In genomic region chr4:106562837-106563790, GRCm38 (mm10) we compare ENCODE assay signal across 8 mouse cellular contexts. TPM values are rescaled to one million over a fixed set of nuclear protein-coding genes. Genes with fewer than 3 reads are reported as not detected.
DNase-seq lines count a peak whose midpoint lies in the region; ATAC-seq and TF ChIP-seq lines count a peak whose summit lies in the region.

No protein-coding gene starts in this region.

- H3K9ac ChIP-seq in heart, embryonic 14.5 days (ENCODE audit: low read length): no peak overlapping the region
- peak overlapping the region; percentile 64; the same call in 1 of the 2 replicates for H3K9ac ChIP-seq in forebrain, postnatal 0 days
- H3K9ac ChIP-seq in neural tube, embryonic 12.5 days: peak overlapping the region; percentile 88

- peaks cover 39% of the 10 kb centered on the region for H3K36me3 ChIP-seq in heart, embryonic 14.5 days (ENCODE audit: control insufficient read depth, insufficient read depth, low read length)
- peaks cover 26% of the 10 kb centered on the region for H3K36me3 ChIP-seq in forebrain, postnatal 0 days (ENCODE audit: insufficient read depth)
- peaks cover 55% of the 10 kb centered on the region for H3K36me3 ChIP-seq in limb, embryonic 10.5 days
- peaks cover 41% of the 10 kb centered on the region for H3K36me3 ChIP-seq in neural tube, embryonic 12.5 days

- 64% methylated on average over 9 of the region's 9 CpGs for WGBS in heart, embryonic 14.5 days
- WGBS in forebrain, postnatal 0 days: 49% methylated on average over 9 of the region's 9 CpGs
- WGBS in limb, embryonic 10.5 days: 71% methylated on average over 9 of the region's 9 CpGs
- WGBS in neural tube, embryonic 12.5 days: 64% methylated on average over 9 of the region's 9 CpGs

- ATAC-seq in heart, embryonic 14.5 days (ENCODE audit: insufficient number of reproducible peaks, insufficient read depth, low FRiP score, low read depth): no peak
- ATAC-seq in forebrain, postnatal 0 days: no peak
- ATAC-seq in neural tube, embryonic 12.5 days (ENCODE audit: low FRiP score, low read depth): no peak

- no peaks in the 10 kb centered on the region for H3K27me3 ChIP-seq in heart, embryonic 14.5 days (ENCODE audit: control insufficient read depth, insufficient read depth, low read length)
- H3K27me3 ChIP-seq in forebrain, postnatal 0 days (ENCODE audit: insufficient read depth, low read length): no peaks in the 10 kb centered on the region
- H3K27me3 ChIP-seq in limb, embryonic 10.5 days (ENCODE audit: low read depth, poor library complexity, severe bottlenecking): no peaks in the 10 kb centered on the region
- H3K27me3 ChIP-seq in neural tube, embryonic 12.5 days (replicated peaks): no peaks in the 10 kb centered on the region

- no peaks in the 10 kb centered on the region for H3K9me3 ChIP-seq in heart, embryonic 14.5 days (ENCODE audit: control insufficient read depth, low read length)
- H3K9me3 ChIP-seq in forebrain, postnatal 0 days (ENCODE audit: low read length): no peaks in the 10 kb centered on the region
- H3K9me3 ChIP-seq in limb, embryonic 10.5 days (replicated peaks): no peaks in the 10 kb centered on the region
- H3K9me3 ChIP-seq in neural tube, embryonic 12.5 days: no peaks in the 10 kb centered on the region

- peaks cover 8 to 25% of the 10 kb centered on the region in 2 experiments; a peak in 3 of 4 replicates for H3K4me1 ChIP-seq in heart, embryonic 14.5 days (ENCODE audit: control insufficient read depth in 2 of 2, insufficient read depth in 2 of 2, low read length in 2 of 2)
- H3K4me1 ChIP-seq in forebrain, postnatal 0 days (ENCODE audit: insufficient read depth): peaks cover 22% of the 10 kb centered on the region
- H3K4me1 ChIP-seq in limb, embryonic 10.5 days: peaks cover 43% of the 10 kb centered on the region
- peaks cover 36% of the 10 kb centered on the region for H3K4me1 ChIP-seq in neural tube, embryonic 12.5 days

- H3K4me2 ChIP-seq in heart, embryonic 14.5 days (ENCODE audit: low read length): peak overlapping the region; percentile 96
- H3K4me2 ChIP-seq in forebrain, postnatal 0 days (ENCODE audit: low read depth): peak overlapping the region; percentile 93
- H3K4me2 ChIP-seq in neural tube, embryonic 12.5 days (replicated peaks): peak overlapping the region; percentile 97

- DNase-seq in heart, postnatal 25 days (ENCODE audit: low spot score): no peak
- no peak for DNase-seq in forebrain, postnatal 0 days
- no peak for DNase-seq in limb, embryonic 10.5 days (ENCODE audit: low spot score)
- DNase-seq in urinary bladder, postnatal 14 days (ENCODE audit: low spot score): no peak
- no peak for DNase-seq in MN1 (ENCODE audit: low spot score)
- no peak for DNase-seq in adrenal gland, postnatal 4 days (ENCODE audit: low spot score in 2 of 2)

- no peak for TF ChIP-seq CTCF in forebrain, postnatal 0 days (IDR thresholded peaks at IDR 0.05; ENCODE audit: low read depth)

- no peak overlapping the region for H3K27ac ChIP-seq in heart, embryonic 14.5 days (replicated peaks in 1 of 2; ENCODE audit: control insufficient read depth in 1 of 2, insufficient read depth in 1 of 2, low read depth in 2 of 2, low read length in 2 of 2)
- H3K27ac ChIP-seq in forebrain, postnatal 0 days (ENCODE audit: low read depth, low read length): no peak overlapping the region
- no peak overlapping the region; the same call in 1 of the 2 replicates for H3K27ac ChIP-seq in limb, embryonic 10.5 days
- no peak overlapping the region for H3K27ac ChIP-seq in neural tube, embryonic 12.5 days

- intact Hi-C loops in heart, postnatal 25 days (cut with DNase I): no loop called here

- H3K4me3 ChIP-seq in heart, embryonic 14.5 days (ENCODE audit: control insufficient read depth in 1 of 2, insufficient read depth in 1 of 2, low read depth in 1 of 2, low read length in 2 of 2): peak overlapping the region in 1 of 2 experiments; percentile 82; a peak in 1 of 4 replicates
- H3K4me3 ChIP-seq in forebrain, postnatal 0 days (ENCODE audit: low read depth, low read length): peak overlapping the region; percentile 87
- H3K4me3 ChIP-seq in limb, embryonic 10.5 days: peak overlapping the region; percentile 99
- H3K4me3 ChIP-seq in neural tube, embryonic 12.5 days: peak overlapping the region; percentile 92

RNA-seq across cellular contexts. Expression of gene Dhcr24, which starts 2.3 kb away (rescaled TPM):
- polyA plus RNA-seq in heart, embryonic 14.5 days (2014; fragmentation: Nextera tagmentation; extraction: Ambion mirVana): 10.4 and 12.0 TPM in 2 replicates
- 1 to 10 TPM; 2.4 TPM for total RNA-seq in heart, postnatal 25 days (2021)
- 101 and 105 TPM in 2 replicates for total RNA-seq in forebrain, postnatal 0 days (2014; rRNA removed)
- 7.0 and 7.7 TPM in 2 replicates for polyA plus RNA-seq in forebrain, postnatal 0 days (2015; fragmentation: Nextera tagmentation; extraction: Ambion mirVana)
- 9.8 and 10.1 TPM in 2 replicates for polyA plus RNA-seq in limb, embryonic 10.5 days (2016; fragmentation: Nextera tagmentation; extraction: Ambion mirVana)
- polyA plus RNA-seq in neural tube, embryonic 12.5 days (2016; fragmentation: Nextera tagmentation; extraction: Ambion mirVana): 5.3 and 6.2 TPM in 2 replicates
- total RNA-seq in adrenal gland, postnatal 4 days (2021): 10 to 100 TPM; 51.2 to 70.5 TPM

RNA-seq across cellular contexts. Expression of gene Lexm, which starts 53.9 kb away (rescaled TPM):
- polyA plus RNA-seq in heart, embryonic 14.5 days (2014; fragmentation: Nextera tagmentation; extraction: Ambion mirVana): not detected in 2 replicates
- not detected for total RNA-seq in heart, postnatal 25 days (2021)
- total RNA-seq in forebrain, postnatal 0 days (2014; rRNA removed): not detected in 2 replicates
- polyA plus RNA-seq in forebrain, postnatal 0 days (2015; fragmentation: Nextera tagmentation; extraction: Ambion mirVana): 0.09 TPM in 1 of 2 replicates, not detected in the other
- 0.15 TPM in 2 replicates for polyA plus RNA-seq in limb, embryonic 10.5 days (2016; fragmentation: Nextera tagmentation; extraction: Ambion mirVana)
- polyA plus RNA-seq in neural tube, embryonic 12.5 days (2016; fragmentation: Nextera tagmentation; extraction: Ambion mirVana): 0.23 TPM in 2 replicates
- under 1 TPM in 1 of 2 experiments, not detected in 1; 0.20 TPM for total RNA-seq in adrenal gland, postnatal 4 days (2021)

RNA-seq across cellular contexts. Expression of gene Ttc22, which starts 59.1 kb away (rescaled TPM):
- polyA plus RNA-seq in heart, embryonic 14.5 days (2014; fragmentation: Nextera tagmentation; extraction: Ambion mirVana): 0.62 and 0.80 TPM in 2 replicates
- total RNA-seq in heart, postnatal 25 days (2021): under 1 TPM in 1 of 2 experiments, not detected in 1; 0.08 TPM
- 2.5 TPM in 2 replicates for total RNA-seq in forebrain, postnatal 0 days (2014; rRNA removed)
- 1.2 and 1.6 TPM in 2 replicates for polyA plus RNA-seq in forebrain, postnatal 0 days (2015; fragmentation: Nextera tagmentation; extraction: Ambion mirVana)
- 0.14 TPM in 1 of 2 replicates, not detected in the other for polyA plus RNA-seq in limb, embryonic 10.5 days (2016; fragmentation: Nextera tagmentation; extraction: Ambion mirVana)
- polyA plus RNA-seq in neural tube, embryonic 12.5 days (2016; fragmentation: Nextera tagmentation; extraction: Ambion mirVana): 1.1 and 1.8 TPM in 2 replicates
- 1 to 10 TPM in 1 of 2 experiments, under 1 TPM in 1; 0.28 to 1.2 TPM for total RNA-seq in adrenal gland, postnatal 4 days (2021)
